Mouse (Mus musculus) heart, adult 8-10 months (tissue): Measurements from ENCODE around the gene a. TPM values are rescaled to one million over a fixed set of nuclear protein-coding genes. Genes with fewer than 3 reads are reported as not detected.
"Not testable (repeated sequence)": the region's sequence is repeated elsewhere in the genome, so short reads cannot be mapped to it uniquely, and the experiment has no call there.

Experiments used
- DNase-seq: peaks from one replicate; pipeline ENCODE4 v3.0.0; 2022; ENCODE audit warnings: low spot score
- total RNA-seq, 4 experiments: library from RNA; stranded (reverse); gene quantifications; 2 replicates each; pipeline ENCODE4 v1.2.4; 2022

The a gene
- total RNA-seq, 4 experiments from 2014 or later, result not detected

GRCm38 (mm10) chr2:154834149-154834865 lies 43.1 kb downstream of the a start:
- no peak for DNase-seq

- no peak for DNase-seq
These were observed 45.3 kb downstream of the a start for GRCm38 (mm10) chr2:154836537-154836936.

GRCm38 (mm10) chr2:154848086-154848485 lies 56.9 kb downstream of the a start:
- DNase-seq, result no peak

- peak; percentile 54 for DNase-seq
These were observed 64.2 kb downstream of the a start for GRCm38 (mm10) chr2:154855383-154855782.

- no peak for DNase-seq
These were observed 72.5 kb downstream of the a start for GRCm38 (mm10) chr2:154863672-154864071.

- DNase-seq, result no peak
These were observed 74.5 kb downstream of the a start for GRCm38 (mm10) chr2:154865696-154866095.

GRCm38 (mm10) chr2:154868106-154868505 lies 76.9 kb downstream of the a start:
- no peak for DNase-seq

GRCm38 (mm10) chr2:154869954-154870641 lies 78.9 kb downstream of the a start:
- no peak for DNase-seq

- no peak for DNase-seq
These were observed 85.4 kb downstream of the a start for GRCm38 (mm10) chr2:154876621-154877020.

GRCm38 (mm10) chr2:154891585-154891984 lies 100.4 kb downstream of the a start:
- DNase-seq, result no peak

- peak; percentile 96 for DNase-seq
These were observed 101.2 kb downstream of the a start, which contains the start of gene Eif2s2 for GRCm38 (mm10) chr2:154892201-154893044. Eif2s2 (minus strand) TSS chr2:154892935.

- DNase-seq, result no peak
These were observed 101.8 kb downstream of the a start for GRCm38 (mm10) chr2:154893045-154893385.

- DNase-seq, result no peak
These were observed 102.3 kb downstream of the a start for GRCm38 (mm10) chr2:154893548-154893947.

GRCm38 (mm10) chr2:154899004-154899403 lies 107.8 kb downstream of the a start:
- not testable (repeated sequence) for DNase-seq

GRCm38 (mm10) chr2:154899412-154899811 lies 108.2 kb downstream of the a start:
- DNase-seq, result not testable (repeated sequence)

- DNase-seq, result no peak
These were observed 110.9 kb downstream of the a start for GRCm38 (mm10) chr2:154902111-154902510.

GRCm38 (mm10) chr2:154905796-154906195 lies 114.6 kb downstream of the a start:
- no peak for DNase-seq

GRCm38 (mm10) chr2:154908223-154908622 lies 117.0 kb downstream of the a start:
- not testable (repeated sequence) for DNase-seq

GRCm38 (mm10) chr2:154909789-154910188 lies 118.6 kb downstream of the a start:
- no peak for DNase-seq

- no peak for DNase-seq
These were observed 124.8 kb downstream of the a start for GRCm38 (mm10) chr2:154915922-154916541.

GRCm38 (mm10) chr2:154916547-154916946 lies 125.3 kb downstream of the a start:
- peak; percentile 16 for DNase-seq
